Comparison of ENCODE assay signal across 25 mouse cellular contexts in the genomic region with DNA sequence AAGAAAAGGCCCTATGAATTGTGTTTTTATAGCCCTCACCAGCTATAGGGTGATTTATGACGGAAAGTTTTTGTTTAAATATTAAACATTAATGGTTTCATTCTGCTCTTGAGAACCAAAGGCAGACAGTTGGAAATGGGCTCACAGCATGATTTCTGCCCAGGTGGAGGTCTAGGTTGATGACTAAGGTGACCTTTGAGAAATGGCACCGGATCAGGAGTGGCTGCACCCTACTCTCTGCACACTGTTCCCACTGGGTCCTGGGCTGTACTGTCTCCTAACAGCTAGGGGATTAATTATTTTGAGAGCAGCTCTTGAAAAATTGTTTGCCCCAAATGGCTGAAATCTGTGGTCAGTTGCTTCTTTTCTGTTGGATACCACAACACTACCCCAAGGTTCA.
DNase-seq lines count a peak whose midpoint lies in the region; ATAC-seq and TF ChIP-seq lines count a peak whose summit lies in the region.
"Had no signal": no experiment of that assay in that cellular context is flagged by ENCODE, and none has a peak within 500 bp of the region (broad histone marks: within the 10 kb centered on the region; RNA-seq: fewer than 3 reads in every experiment).

No protein-coding gene starts in this region.

- H3K9ac ChIP-seq in intestine, embryonic 14.5 days (ENCODE audit: low read length): no peak overlapping the region
- no peak overlapping the region for H3K9ac ChIP-seq in intestine, postnatal 0 days (ENCODE audit: low read depth, low read length)
- H3K9ac ChIP-seq in kidney, postnatal 0 days (ENCODE audit: low read depth, low read length): no peak overlapping the region
- no peak overlapping the region; the same call in 1 of the 2 replicates for H3K9ac ChIP-seq in limb, embryonic 14.5 days (ENCODE audit: low read depth, low read length, severe bottlenecking)
- no peak overlapping the region for H3K9ac ChIP-seq in hindbrain, postnatal 0 days (replicated peaks; ENCODE audit: low read length)
- H3K9ac ChIP-seq in forebrain, embryonic 11.5 days (ENCODE audit: low read length): no peak overlapping the region
- H3K9ac ChIP-seq: forebrain, embryonic 13.5 days; hindbrain, embryonic 15.5 days had no signal

- no peak for TF ChIP-seq POLR2A in kidney, adult 2 months (IDR thresholded peaks at IDR 0.05; ENCODE audit: low read depth, low read length)
- TF ChIP-seq POLR2A in limb, embryonic 14.5 days (IDR thresholded peaks at IDR 0.05; ENCODE audit: borderline replicate concordance, extremely low read depth, insufficient read depth, insufficient read length): no peak

- TF ChIP-seq CTCF in intestine, postnatal 0 days (IDR thresholded peaks at IDR 0.05; ENCODE audit: low read depth): no peak
- no peak for TF ChIP-seq CTCF in kidney, adult 2 months (conservative IDR thresholded peaks at IDR 0.05; ENCODE audit: insufficient read depth, insufficient read length, low read depth, low read length)
- no peak for TF ChIP-seq CTCF in kidney, postnatal 0 days (IDR thresholded peaks at IDR 0.05; ENCODE audit: low read depth)
- TF ChIP-seq CTCF in hindbrain, postnatal 0 days (IDR thresholded peaks at IDR 0.05; ENCODE audit: low read depth): no peak

- H3K36me3 ChIP-seq in intestine, embryonic 14.5 days (ENCODE audit: control insufficient read depth, insufficient read depth, low read length): no peaks in the 10 kb centered on the region
- H3K36me3 ChIP-seq in intestine, postnatal 0 days (ENCODE audit: control insufficient read depth, insufficient read depth): no peaks in the 10 kb centered on the region
- H3K36me3 ChIP-seq in kidney, adult 2 months (ENCODE audit: control insufficient read depth, insufficient read depth, low read length): no peaks in the 10 kb centered on the region
- no peaks in the 10 kb centered on the region for H3K36me3 ChIP-seq in kidney, postnatal 0 days (ENCODE audit: insufficient read depth, low read length)
- H3K36me3 ChIP-seq in limb, embryonic 14.5 days (ENCODE audit: control insufficient read depth, insufficient read depth, low read length): no peaks in the 10 kb centered on the region
- no peaks in the 10 kb centered on the region for H3K36me3 ChIP-seq in hindbrain, postnatal 0 days (ENCODE audit: insufficient read depth, low read length)
- no peaks in the 10 kb centered on the region for H3K36me3 ChIP-seq in forebrain, embryonic 11.5 days (ENCODE audit: control insufficient read depth, insufficient read depth, low read length)
- H3K36me3 ChIP-seq: hindbrain, embryonic 10.5 days; hindbrain, embryonic 15.5 days had no signal

- peaks cover 4% of the 10 kb centered on the region; the same call in 1 of the 2 replicates for H3K4me1 ChIP-seq in intestine, embryonic 14.5 days (replicated peaks; ENCODE audit: control insufficient read depth, insufficient read depth, low read length)
- no peaks in the 10 kb centered on the region for H3K4me1 ChIP-seq in intestine, postnatal 0 days (replicated peaks; ENCODE audit: control insufficient read depth, insufficient read depth, low read length)
- H3K4me1 ChIP-seq in kidney, adult 2 months (ENCODE audit: control insufficient read depth, insufficient read depth, low read length): peaks cover 4% of the 10 kb centered on the region; the same call in 1 of the 2 replicates
- 0 out of 2 replicates have a peak, but pooled peaks cover 5% of the 10 kb centered on the region for H3K4me1 ChIP-seq in kidney, postnatal 0 days (replicated peaks; ENCODE audit: insufficient read depth, low read length)
- H3K4me1 ChIP-seq in limb, embryonic 14.5 days (ENCODE audit: control insufficient read depth, insufficient read depth, low read length): peaks cover 17% of the 10 kb centered on the region
- H3K4me1 ChIP-seq in hindbrain, postnatal 0 days (ENCODE audit: insufficient read depth, low read length): no peaks in the 10 kb centered on the region; the same call in 1 of the 2 replicates
- no peaks in the 10 kb centered on the region for H3K4me1 ChIP-seq in forebrain, embryonic 11.5 days (replicated peaks; ENCODE audit: control insufficient read depth, insufficient read depth, low read length)
- H3K4me1 ChIP-seq: forebrain, embryonic 13.5 days had no signal

- no peak overlapping the region for H3K4me3 ChIP-seq in intestine, embryonic 14.5 days (ENCODE audit: low read depth, low read length)
- H3K4me3 ChIP-seq in intestine, postnatal 0 days (ENCODE audit: low read depth, low read length): no peak overlapping the region
- no peak overlapping the region for H3K4me3 ChIP-seq in kidney, adult 2 months (ENCODE audit: insufficient read depth, low read depth, low read length)
- H3K4me3 ChIP-seq in kidney, postnatal 0 days (replicated peaks; ENCODE audit: low read depth, low read length): no peak overlapping the region
- no peak overlapping the region for H3K4me3 ChIP-seq in limb, embryonic 14.5 days (replicated peaks; ENCODE audit: low read length)
- no peak overlapping the region for H3K4me3 ChIP-seq in hindbrain, postnatal 0 days (ENCODE audit: low read length)
- no peak overlapping the region for H3K4me3 ChIP-seq in forebrain, embryonic 11.5 days (ENCODE audit: low read depth, low read length)
- H3K4me3 ChIP-seq: erythroblast, embryonic 14.5 days; forebrain, embryonic 13.5 days; hindbrain, embryonic 10.5 days; hindbrain, embryonic 15.5 days had no signal

- no peaks in the 10 kb centered on the region for H3K27me3 ChIP-seq in intestine, embryonic 14.5 days (replicated peaks; ENCODE audit: control insufficient read depth, insufficient read depth, low read length)
- H3K27me3 ChIP-seq in intestine, postnatal 0 days (replicated peaks; ENCODE audit: control insufficient read depth, insufficient read depth, low read length): no peaks in the 10 kb centered on the region
- H3K27me3 ChIP-seq in kidney, adult 2 months (replicated peaks; ENCODE audit: control insufficient read depth, insufficient read depth, low read length): no peaks in the 10 kb centered on the region
- no peaks in the 10 kb centered on the region for H3K27me3 ChIP-seq in kidney, postnatal 0 days (ENCODE audit: insufficient read depth, low read length)
- no peaks in the 10 kb centered on the region for H3K27me3 ChIP-seq in limb, embryonic 14.5 days (ENCODE audit: control insufficient read depth, insufficient read depth, low read length)
- no peaks in the 10 kb centered on the region for H3K27me3 ChIP-seq in hindbrain, postnatal 0 days (ENCODE audit: insufficient read depth, low read length)
- H3K27me3 ChIP-seq in forebrain, embryonic 11.5 days (ENCODE audit: control insufficient read depth, insufficient read depth, low read length): no peaks in the 10 kb centered on the region
- H3K27me3 ChIP-seq: CH12.LX; forebrain, embryonic 13.5 days; hindbrain, embryonic 15.5 days had no signal

- WGBS in intestine, embryonic 14.5 days: 62% methylated on average over 2 of the region's 2 CpGs
- WGBS in intestine, postnatal 0 days: 41% methylated on average over 2 of the region's 2 CpGs
- WGBS in kidney, adult 2 months: 51% methylated on average over 2 of the region's 2 CpGs
- 50% methylated on average over 2 of the region's 2 CpGs for WGBS in kidney, postnatal 0 days
- 48% methylated on average over 2 of the region's 2 CpGs for WGBS in limb, embryonic 14.5 days
- WGBS in hindbrain, postnatal 0 days: 86% methylated on average over 2 of the region's 2 CpGs
- WGBS in forebrain, embryonic 11.5 days: 82% methylated on average over 2 of the region's 2 CpGs

- 0 out of 2 replicates have a peak, but pooled peaks cover 6% of the 10 kb centered on the region for H3K9me3 ChIP-seq in intestine, embryonic 14.5 days (ENCODE audit: control insufficient read depth, low read length)
- H3K9me3 ChIP-seq in intestine, postnatal 0 days (ENCODE audit: control insufficient read depth): no peaks in the 10 kb centered on the region
- H3K9me3 ChIP-seq in kidney, postnatal 0 days (replicated peaks; ENCODE audit: low read length): no peaks in the 10 kb centered on the region
- H3K9me3 ChIP-seq in limb, embryonic 14.5 days (ENCODE audit: control insufficient read depth, low read length): peaks cover 4% of the 10 kb centered on the region; the same call in 1 of the 2 replicates
- H3K9me3 ChIP-seq in hindbrain, postnatal 0 days (ENCODE audit: low read length): 0 out of 2 replicates have a peak, but pooled peaks cover 5% of the 10 kb centered on the region
- no peaks in the 10 kb centered on the region for H3K9me3 ChIP-seq in forebrain, embryonic 11.5 days (ENCODE audit: control insufficient read depth, low read length)
- H3K9me3 ChIP-seq: forebrain, embryonic 13.5 days; hindbrain, embryonic 10.5 days had no signal

- no peak overlapping the region for H3K4me2 ChIP-seq in intestine, embryonic 14.5 days (ENCODE audit: low read length)
- no peak overlapping the region for H3K4me2 ChIP-seq in intestine, postnatal 0 days (replicated peaks; ENCODE audit: low read depth)
- H3K4me2 ChIP-seq in kidney, postnatal 0 days (ENCODE audit: low read length): no peak overlapping the region
- no peak overlapping the region for H3K4me2 ChIP-seq in limb, embryonic 14.5 days (replicated peaks; ENCODE audit: low read depth, low read length, severe bottlenecking)
- H3K4me2 ChIP-seq in hindbrain, postnatal 0 days (ENCODE audit: low read depth, low read length): no peak overlapping the region
- H3K4me2 ChIP-seq in forebrain, embryonic 11.5 days (ENCODE audit: low read depth, low read length, severe bottlenecking): no peak overlapping the region
- H3K4me2 ChIP-seq: forebrain, embryonic 13.5 days; hindbrain, embryonic 15.5 days; liver, embryonic 11.5 days; midbrain, embryonic 11.5 days had no signal

- DNase-seq in intestine, embryonic 14.5 days (ENCODE audit: low spot score): no peak
- peak; percentile 67 for DNase-seq in kidney, adult 2 months
- peak; percentile 54 for DNase-seq in kidney, postnatal 0 days (ENCODE audit: low spot score)
- DNase-seq in limb, embryonic 14.5 days (ENCODE audit: low spot score): no peak
- DNase-seq in hindbrain, postnatal 0 days (ENCODE audit: low spot score): no peak
- DNase-seq in forebrain, embryonic 11.5 days (ENCODE audit: low spot score): no peak
- no peak for DNase-seq in adrenal gland, postnatal 25 days
- DNase-seq: adrenal gland, postnatal 14 days; cerebellum, adult 18-20 months; cerebellum, postnatal 10 days; gastrocnemius, postnatal 10 days; heart, postnatal 14 days; layer of hippocampus, postnatal 36 days; lung, postnatal 36 days; spleen, adult 18-20 months; thymus, postnatal 25 days had no signal

- ATAC-seq in intestine, embryonic 14.5 days (replicated peaks; ENCODE audit: low FRiP score, low TSS enrichment, low read depth): 0 out of 2 replicates have a peak, but pooled peaks have one; percentile 36
- no peak for ATAC-seq in intestine, postnatal 0 days
- no peak; the same call in 1 of the 2 replicates for ATAC-seq in kidney, postnatal 0 days (replicated peaks; ENCODE audit: low FRiP score, low read depth)
- 0 out of 2 replicates have a peak, but pooled peaks have one; percentile 26 for ATAC-seq in limb, embryonic 14.5 days (ENCODE audit: low FRiP score, low read depth)
- no peak for ATAC-seq in hindbrain, postnatal 0 days
- ATAC-seq in forebrain, embryonic 11.5 days (replicated peaks; ENCODE audit: low FRiP score): no peak
- ATAC-seq: forebrain, embryonic 13.5 days; midbrain, embryonic 16.5 days had no signal

- no peak overlapping the region for H3K27ac ChIP-seq in intestine, embryonic 14.5 days (ENCODE audit: low read depth)
- no peak overlapping the region for H3K27ac ChIP-seq in intestine, postnatal 0 days (ENCODE audit: low read depth, low read length)
- peak overlapping the region; percentile 16; the same call in 1 of the 2 replicates for H3K27ac ChIP-seq in kidney, adult 2 months (ENCODE audit: insufficient read depth, low read depth, low read length)
- 0 out of 2 replicates have a peak overlapping the region, but pooled peaks have one; percentile 56 for H3K27ac ChIP-seq in kidney, postnatal 0 days
- no peak overlapping the region for H3K27ac ChIP-seq in limb, embryonic 14.5 days (replicated peaks; ENCODE audit: low read depth, low read length)
- H3K27ac ChIP-seq in hindbrain, postnatal 0 days: no peak overlapping the region
- H3K27ac ChIP-seq in forebrain, embryonic 11.5 days (ENCODE audit: low read depth, low read length): no peak overlapping the region
- H3K27ac ChIP-seq: forebrain, embryonic 13.5 days; hindbrain, embryonic 10.5 days; hindbrain, embryonic 15.5 days had no signal

Comparison
In these comparisons a context has a peak if more than half of its experiments do, and no peak if none do; other contexts are left out.
1. ATAC-seq: peak in intestine, embryonic 14.5 days (single experiment) and limb, embryonic 14.5 days (single experiment); none in intestine, postnatal 0 days (single experiment), kidney, postnatal 0 days (single experiment), hindbrain, postnatal 0 days (single experiment) and forebrain, embryonic 11.5 days (single experiment).
2. DNase-seq: peak in kidney, adult 2 months (single experiment) and kidney, postnatal 0 days (single experiment); none in intestine, embryonic 14.5 days (single experiment), limb, embryonic 14.5 days (single experiment), hindbrain, postnatal 0 days (single experiment), forebrain, embryonic 11.5 days (single experiment) and adrenal gland, postnatal 25 days (single experiment).
3. H3K27ac ChIP-seq: peak in kidney, adult 2 months (single experiment) and kidney, postnatal 0 days (single experiment); none in intestine, embryonic 14.5 days (single experiment), intestine, postnatal 0 days (single experiment), limb, embryonic 14.5 days (single experiment), hindbrain, postnatal 0 days (single experiment) and forebrain, embryonic 11.5 days (single experiment).